Mouse (Mus musculus) frontal cortex, postnatal 25 days (tissue): ENCODE data around the gene Dapk3.

ENCODE experiments used
- DNase-seq, 2 experiments: peaks; one replicate each; pipeline ENCODE4 v3.0.0; 2022; ENCODE audit warnings: low spot score in 2 of 2

Gene Dapk3

GRCm38 (mm10) chr10:81182336-81183333 is at the start of gene Dapk3:
Gene Dapk3 (plus strand): TSS chr10:81183005.
- DNase-seq = peak; percentile 93 to 98

GRCm38 (mm10) chr10:81134181-81134587 is 48.6 kb upstream of the Dapk3 start:
- no peak for DNase-seq

- no peak for DNase-seq
Observed at GRCm38 (mm10) chr10:81134966-81135681, 47.7 kb upstream of the Dapk3 start, which contains the start of gene Zbtb7a. Gene Zbtb7a (plus strand): TSS chr10:81135220.

GRCm38 (mm10) chr10:81135831-81136705 is 46.7 kb upstream of the Dapk3 start:
- DNase-seq = peak; percentile 46 to 50

GRCm38 (mm10) chr10:81136706-81137231 is 46.0 kb upstream of the Dapk3 start:
- peak; percentile 69 to 70 for DNase-seq

- peak; percentile 99 to 100 for DNase-seq
Observed at GRCm38 (mm10) chr10:81137252-81138130, 45.3 kb upstream of the Dapk3 start.

GRCm38 (mm10) chr10:81138131-81138782 is 44.5 kb upstream of the Dapk3 start:
- DNase-seq = no peak

GRCm38 (mm10) chr10:81138821-81139528 is 43.8 kb upstream of the Dapk3 start:
- DNase-seq = no peak

GRCm38 (mm10) chr10:81139529-81139846 is 43.3 kb upstream of the Dapk3 start:
- no peak for DNase-seq

GRCm38 (mm10) chr10:81140005-81140404 is 42.8 kb upstream of the Dapk3 start:
- DNase-seq = no peak

GRCm38 (mm10) chr10:81140717-81141454 is 41.9 kb upstream of the Dapk3 start:
- DNase-seq = no peak

GRCm38 (mm10) chr10:81141455-81142210 is 41.2 kb upstream of the Dapk3 start:
- no peak for DNase-seq

GRCm38 (mm10) chr10:81142551-81142981 is 40.2 kb upstream of the Dapk3 start:
- no peak for DNase-seq

GRCm38 (mm10) chr10:81143157-81143633 is 39.6 kb upstream of the Dapk3 start:
- DNase-seq = no peak

GRCm38 (mm10) chr10:81143845-81144437 is 38.9 kb upstream of the Dapk3 start:
- DNase-seq = no peak

GRCm38 (mm10) chr10:81144667-81145066 is 38.1 kb upstream of the Dapk3 start:
- no peak for DNase-seq

- no peak for DNase-seq
Observed at GRCm38 (mm10) chr10:81145307-81145706, 37.5 kb upstream of the Dapk3 start.
